Mouse (Mus musculus): ENCODE measurements around the gene Rbm5.
A peak's percentile ranks its signal among the peaks of the same experiment; 100 is the strongest.

The Rbm5 gene

GRCm38 (mm10) chr9:107770374-107771290 is at the start of gene Rbm5:
Gene Rbm5, minus strand, starts transcription at chr9:107770996.
- peak; percentile 81 for DNase-seq (ENCODE audit: low read depth)

GRCm38 (mm10) chr9:107812132-107812531 is 41.3 kb upstream of the Rbm5 start:
- DNase-seq (ENCODE audit: low read depth) = no peak

- DNase-seq (ENCODE audit: low read depth) = no peak
These were observed 40.2 kb upstream of the Rbm5 start for GRCm38 (mm10) chr9:107810985-107811384.

GRCm38 (mm10) chr9:107791714-107792113 is 20.9 kb upstream of the Rbm5 start:
- no peak for DNase-seq (ENCODE audit: low read depth)

GRCm38 (mm10) chr9:107782536-107783203 is 11.9 kb upstream of the Rbm5 start:
- no peak for DNase-seq (ENCODE audit: low read depth)

- no peak for DNase-seq (ENCODE audit: low read depth)
These were observed 6.0 kb upstream of the Rbm5 start for GRCm38 (mm10) chr9:107776809-107777208.

GRCm38 (mm10) chr9:107774411-107774810 is 3.6 kb upstream of the Rbm5 start:
- no peak for DNase-seq (ENCODE audit: low read depth)

GRCm38 (mm10) chr9:107771782-107772181 is 986 bp upstream of the Rbm5 start:
- no peak for DNase-seq (ENCODE audit: low read depth)

GRCm38 (mm10) chr9:107770037-107770373 is 791 bp downstream of the Rbm5 start:
- no peak for DNase-seq (ENCODE audit: low read depth)

- no peak for DNase-seq (ENCODE audit: low read depth)
These were observed 1.3 kb downstream of the Rbm5 start for GRCm38 (mm10) chr9:107769445-107770000.

GRCm38 (mm10) chr9:107768851-107769250 is 1.9 kb downstream of the Rbm5 start:
- DNase-seq (ENCODE audit: low read depth) = no peak

GRCm38 (mm10) chr9:107759593-107759992 is 11.2 kb downstream of the Rbm5 start:
- DNase-seq (ENCODE audit: low read depth) = no peak

GRCm38 (mm10) chr9:107750378-107750777 is 20.4 kb downstream of the Rbm5 start:
- DNase-seq (ENCODE audit: low read depth) = no peak

GRCm38 (mm10) chr9:107748063-107748462 is 22.7 kb downstream of the Rbm5 start:
- DNase-seq (ENCODE audit: low read depth) = no peak

GRCm38 (mm10) chr9:107747310-107747709 is 23.5 kb downstream of the Rbm5 start:
- DNase-seq (ENCODE audit: low read depth) = no peak

GRCm38 (mm10) chr9:107746679-107747078 is 24.1 kb downstream of the Rbm5 start:
- no peak for DNase-seq (ENCODE audit: low read depth)

GRCm38 (mm10) chr9:107744061-107744460 is 26.7 kb downstream of the Rbm5 start:
- DNase-seq (ENCODE audit: low read depth) = no peak

GRCm38 (mm10) chr9:107738841-107739202 is 32.0 kb downstream of the Rbm5 start:
- DNase-seq (ENCODE audit: low read depth) = no peak

GRCm38 (mm10) chr9:107738020-107738840 is 32.6 kb downstream of the Rbm5 start:
- peak; percentile 81 for DNase-seq (ENCODE audit: low read depth)

- DNase-seq (ENCODE audit: low read depth) = no peak
These were observed 34.7 kb downstream of the Rbm5 start for GRCm38 (mm10) chr9:107736185-107736485.

- no peak for DNase-seq (ENCODE audit: low read depth)
These were observed 35.2 kb downstream of the Rbm5 start for GRCm38 (mm10) chr9:107735356-107736184.

Data from c-Kit-positive CD71-negative TER-119-negative erythroid progenitor cells, embryonic 14.5 days (primary cell).